ENCODE assay signal across 8 mouse cellular contexts in the genomic region with DNA sequence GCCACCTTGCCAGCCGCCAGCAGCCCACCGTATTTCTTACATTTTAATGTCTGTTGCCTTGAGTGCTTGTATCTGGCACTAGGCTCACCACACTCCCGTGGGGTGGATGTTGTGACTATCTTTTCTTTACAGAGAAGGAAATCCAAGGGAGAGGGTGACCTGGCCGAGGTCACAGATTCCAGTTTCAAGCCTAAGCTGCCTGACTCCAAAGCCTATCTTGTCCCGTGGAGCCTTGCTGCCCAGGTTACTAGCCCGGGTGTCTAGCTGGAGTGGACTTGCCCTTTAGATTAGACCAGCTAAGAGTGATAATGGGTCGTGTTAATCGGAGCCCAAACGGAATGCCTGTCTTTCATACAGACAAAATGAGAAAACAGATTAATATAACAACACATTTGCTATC. TPM values are rescaled to one million over a fixed set of nuclear protein-coding genes. Genes with fewer than 3 reads are reported as not detected.
A peak's percentile ranks its signal among the peaks of the same experiment; 100 is the strongest.
DNase-seq lines count a peak whose midpoint lies in the region; ATAC-seq and TF ChIP-seq lines count a peak whose summit lies in the region.
"Had no signal": no experiment of that assay in that cellular context is flagged by ENCODE, and none has a peak within 500 bp of the region (broad histone marks: within the 10 kb centered on the region; RNA-seq: fewer than 3 reads in every experiment).

No protein-coding gene starts in this region.

- 51% methylated on average over 9 of the region's 9 CpGs for WGBS in liver, adult 2 months
- WGBS in forebrain, embryonic 14.5 days = 19% methylated on average over 9 of the region's 9 CpGs
- 31% methylated on average over 9 of the region's 9 CpGs for WGBS in limb, embryonic 13.5 days
- WGBS in stomach, embryonic 14.5 days = 33% methylated on average over 9 of the region's 9 CpGs

- TF ChIP-seq CTCF in liver, adult 2 months (IDR thresholded peaks at IDR 0.05; ENCODE audit: low read depth, low read length) = no peak

- DNase-seq in liver, adult 2 months (ENCODE audit: extremely low read depth, low read depth, low spot score) = no peak
- DNase-seq in liver = no peak
- DNase-seq in forebrain, embryonic 14.5 days (ENCODE audit: low spot score) = no peak
- no peak for DNase-seq in frontal cortex, postnatal 25 days (ENCODE audit: low spot score in 2 of 2)
- DNase-seq in urinary bladder, postnatal 36 days (ENCODE audit: low spot score in 2 of 2) = no peak

- no peak overlapping the region for H3K4me3 ChIP-seq in liver, adult 2 months (ENCODE audit: insufficient read depth, low read depth, low read length)
- no peak overlapping the region for H3K4me3 ChIP-seq in forebrain, embryonic 14.5 days (ENCODE audit: low read depth, low read length)
- peak overlapping the region; percentile 45; the same call in 1 of the 2 replicates for H3K4me3 ChIP-seq in limb, embryonic 13.5 days
- H3K4me3 ChIP-seq in stomach, embryonic 14.5 days (ENCODE audit: low read depth, low read length) = no peak overlapping the region

- no peak for ATAC-seq in forebrain, embryonic 14.5 days
- ATAC-seq in limb, embryonic 13.5 days (ENCODE audit: low FRiP score, low read depth) = no peak
- no peak for ATAC-seq in stomach, embryonic 14.5 days (ENCODE audit: insufficient number of reproducible peaks, insufficient read depth, low FRiP score, low read depth)

- H3K27ac ChIP-seq in liver, adult 2 months (replicated peaks; ENCODE audit: insufficient read depth, low read depth, low read length) = peak overlapping the region; percentile 37; the same call in 1 of the 2 replicates
- H3K27ac ChIP-seq in forebrain, embryonic 14.5 days (ENCODE audit: low read depth, low read length) = peak overlapping the region; percentile 97
- H3K27ac ChIP-seq in limb, embryonic 13.5 days = peak overlapping the region; percentile 100
- H3K27ac ChIP-seq in stomach, embryonic 14.5 days (ENCODE audit: low read length) = peak overlapping the region; percentile 99
- H3K27ac ChIP-seq: macrophage had no signal

- H3K4me2 ChIP-seq in forebrain, embryonic 14.5 days (ENCODE audit: low read length) = peak overlapping the region; percentile 76
- peak overlapping the region; percentile 80 for H3K4me2 ChIP-seq in limb, embryonic 13.5 days (replicated peaks)
- H3K4me2 ChIP-seq in stomach, embryonic 14.5 days (replicated peaks; ENCODE audit: low read depth, low read length) = peak overlapping the region; percentile 86

- no peaks in the 10 kb centered on the region for H3K9me3 ChIP-seq in forebrain, embryonic 14.5 days (replicated peaks; ENCODE audit: control insufficient read depth, low read length)
- H3K9me3 ChIP-seq in limb, embryonic 13.5 days = peaks cover 10% of the 10 kb centered on the region; the same call in 1 of the 2 replicates
- no peaks in the 10 kb centered on the region; the same call in 1 of the 2 replicates for H3K9me3 ChIP-seq in stomach, embryonic 14.5 days (ENCODE audit: control insufficient read depth, low read depth, low read length)

- no peak overlapping the region for H3K9ac ChIP-seq in liver, adult 2 months (ENCODE audit: low read depth, low read length)
- H3K9ac ChIP-seq in forebrain, embryonic 14.5 days (ENCODE audit: low read length) = peak overlapping the region; percentile 77
- peak overlapping the region; percentile 76 for H3K9ac ChIP-seq in limb, embryonic 13.5 days
- H3K9ac ChIP-seq in stomach, embryonic 14.5 days (replicated peaks; ENCODE audit: low read depth, low read length) = no peak overlapping the region

- no peak for TF ChIP-seq POLR2A in liver, adult 2 months (IDR thresholded peaks at IDR 0.05; ENCODE audit: extremely low read depth, insufficient read depth, low read length)

- peaks cover 12% of the 10 kb centered on the region for H3K4me1 ChIP-seq in liver, adult 2 months (ENCODE audit: control insufficient read depth, insufficient read depth, low read length)
- H3K4me1 ChIP-seq in forebrain, embryonic 14.5 days (ENCODE audit: control insufficient read depth, insufficient read depth, low read length) = peaks cover 27% of the 10 kb centered on the region
- peaks cover 56% of the 10 kb centered on the region for H3K4me1 ChIP-seq in limb, embryonic 13.5 days
- peaks cover 33% of the 10 kb centered on the region for H3K4me1 ChIP-seq in stomach, embryonic 14.5 days (ENCODE audit: control insufficient read depth, insufficient read depth, low read length)

- no peaks in the 10 kb centered on the region for H3K79me2 ChIP-seq in liver, adult 2 months (ENCODE audit: control insufficient read depth, insufficient read depth, low read length)

- H3K27me3 ChIP-seq in liver, adult 2 months (ENCODE audit: control insufficient read depth, insufficient read depth, low read length) = no peaks in the 10 kb centered on the region
- no peaks in the 10 kb centered on the region for H3K27me3 ChIP-seq in forebrain, embryonic 14.5 days (replicated peaks; ENCODE audit: control insufficient read depth, insufficient read depth, low read length)
- no peaks in the 10 kb centered on the region for H3K27me3 ChIP-seq in limb, embryonic 13.5 days
- no peaks in the 10 kb centered on the region for H3K27me3 ChIP-seq in stomach, embryonic 14.5 days (ENCODE audit: control insufficient read depth, insufficient read depth, low read length)

- H3K36me3 ChIP-seq in liver, adult 2 months (ENCODE audit: control insufficient read depth, insufficient read depth, low read length) = no peaks in the 10 kb centered on the region
- no peaks in the 10 kb centered on the region for H3K36me3 ChIP-seq in forebrain, embryonic 14.5 days (ENCODE audit: control insufficient read depth, insufficient read depth, low read length)
- no peaks in the 10 kb centered on the region for H3K36me3 ChIP-seq in limb, embryonic 13.5 days
- H3K36me3 ChIP-seq in stomach, embryonic 14.5 days (ENCODE audit: control insufficient read depth, insufficient read depth, low read length) = no peaks in the 10 kb centered on the region

RNA-seq across cellular contexts. Expression of a gene that starts 9.5 kb away (rescaled TPM):
- 33.2 and 47.4 TPM in 2 replicates for total RNA-seq in liver, adult 2 months (2014; rRNA removed)
- 181 and 274 TPM in 2 replicates for polyA plus RNA-seq in liver, adult 2 months (2012; rRNA removed)
- 117 and 118 TPM in 2 replicates for polyA plus RNA-seq in forebrain, embryonic 14.5 days (2014; fragmentation: Nextera tagmentation; extraction: Ambion mirVana)
- polyA plus RNA-seq in limb, embryonic 13.5 days (2015; fragmentation: Nextera tagmentation; extraction: Ambion mirVana) = 736 and 770 TPM in 2 replicates
- 384 and 404 TPM in 2 replicates for polyA plus RNA-seq in stomach, embryonic 14.5 days (2014; fragmentation: Nextera tagmentation; extraction: Ambion mirVana)

RNA-seq across cellular contexts. Expression of a gene that starts 38.4 kb away (rescaled TPM):
- total RNA-seq in liver, adult 2 months (2014; rRNA removed) = 0.40 and 0.46 TPM in 2 replicates
- polyA plus RNA-seq in liver, adult 2 months (2012; rRNA removed) = 0.75 and 0.76 TPM in 2 replicates
- 4.5 and 5.5 TPM in 2 replicates for polyA plus RNA-seq in forebrain, embryonic 14.5 days (2014; fragmentation: Nextera tagmentation; extraction: Ambion mirVana)
- polyA plus RNA-seq in limb, embryonic 13.5 days (2015; fragmentation: Nextera tagmentation; extraction: Ambion mirVana) = 7.9 and 8.7 TPM in 2 replicates
- polyA plus RNA-seq in stomach, embryonic 14.5 days (2014; fragmentation: Nextera tagmentation; extraction: Ambion mirVana) = 3.5 and 4.4 TPM in 2 replicates

Comparison
In these comparisons a context has a peak if more than half of its experiments do, and no peak if none do; other contexts are left out.
1. H3K27ac ChIP-seq: peak in every context shown above with its lines; median percentile 100 in limb, embryonic 13.5 days; 99 in stomach, embryonic 14.5 days; 97 in forebrain, embryonic 14.5 days; 37 in liver, adult 2 months.
2. H3K9ac ChIP-seq: peak in forebrain, embryonic 14.5 days (single experiment) and limb, embryonic 13.5 days (single experiment); none in liver, adult 2 months (single experiment) and stomach, embryonic 14.5 days (single experiment).
3. Peak in every context shown above with its lines, with median percentiles within 50 percentile points of each other: H3K4me2 ChIP-seq.